Mouse (Mus musculus) ovary, postnatal 10 days (tissue): ENCODE measurements around the gene Eif4ebp2.
"Not testable (repeated sequence)": the region's sequence is repeated elsewhere in the genome, so short reads cannot be mapped to it uniquely, and the experiment has no call there.

Source experiments
- DNase-seq: peaks from one replicate; pipeline ENCODE4 v3.0.0; 2022; ENCODE audit warnings: low spot score

The Eif4ebp2 gene

GRCm38 (mm10) chr10:61465009-61465408, 12.5 kb upstream of the Eif4ebp2 start:
- DNase-seq = no peak

DNA sequence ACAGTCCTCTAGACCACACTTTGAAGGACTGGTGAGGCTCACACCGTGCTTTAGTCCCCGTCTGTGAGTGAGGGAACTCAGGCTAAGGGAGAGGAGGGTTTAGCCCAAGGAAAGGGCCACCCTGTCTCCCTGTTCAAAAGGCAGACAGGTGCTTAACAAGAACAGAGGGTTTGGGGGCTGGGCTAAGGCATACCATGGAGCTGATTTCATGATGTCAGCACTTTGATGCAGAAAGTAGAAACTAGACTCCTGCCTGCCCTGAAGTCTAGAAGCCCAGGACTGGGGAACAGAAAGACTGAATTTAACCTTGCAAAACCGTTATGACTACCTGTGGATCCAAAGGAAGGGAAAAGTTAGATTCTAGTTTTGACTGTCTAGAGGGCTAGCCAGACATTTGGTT, 4.7 kb upstream of the Eif4ebp2 start:
- no peak for DNase-seq

- not testable (repeated sequence) for DNase-seq
Measured at GRCm38 (mm10) chr10:61453171-61453570, 710 bp upstream of the Eif4ebp2 start.

DNA sequence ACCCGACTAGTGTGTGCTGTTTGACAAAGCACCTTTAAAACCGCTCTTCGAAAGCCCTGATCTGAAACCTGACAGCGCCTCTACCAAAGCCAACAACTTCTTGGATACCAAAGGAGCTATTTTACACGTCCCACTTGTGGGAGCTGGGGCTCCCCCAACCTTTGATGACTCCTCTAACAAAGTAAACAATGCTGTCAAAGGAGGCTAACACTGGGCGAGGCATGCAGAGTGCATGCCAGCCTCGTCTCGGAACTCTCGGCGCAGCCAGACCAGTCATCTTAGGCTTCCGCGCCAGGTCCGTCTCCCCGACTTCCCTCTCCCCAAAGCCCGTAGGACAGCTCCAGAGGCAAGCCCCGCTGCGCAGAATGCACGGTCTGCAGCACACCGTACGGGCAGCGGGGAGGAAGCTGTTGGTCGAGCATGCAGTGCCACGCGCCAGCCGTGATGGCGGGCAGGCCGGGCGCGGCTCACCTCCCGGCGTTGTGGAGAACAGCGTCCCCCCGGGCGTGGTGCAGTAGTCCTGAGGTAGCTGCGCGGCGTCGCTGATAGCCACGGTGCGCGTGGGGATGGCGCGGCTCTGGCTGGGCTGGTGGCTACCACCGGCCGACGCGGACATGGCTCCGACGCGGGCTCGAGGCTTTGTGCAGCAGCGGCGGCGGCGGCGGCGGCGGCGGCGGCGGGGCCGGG, 387 bp downstream of the Eif4ebp2 start:
- DNase-seq = peak; percentile 18

DNA sequence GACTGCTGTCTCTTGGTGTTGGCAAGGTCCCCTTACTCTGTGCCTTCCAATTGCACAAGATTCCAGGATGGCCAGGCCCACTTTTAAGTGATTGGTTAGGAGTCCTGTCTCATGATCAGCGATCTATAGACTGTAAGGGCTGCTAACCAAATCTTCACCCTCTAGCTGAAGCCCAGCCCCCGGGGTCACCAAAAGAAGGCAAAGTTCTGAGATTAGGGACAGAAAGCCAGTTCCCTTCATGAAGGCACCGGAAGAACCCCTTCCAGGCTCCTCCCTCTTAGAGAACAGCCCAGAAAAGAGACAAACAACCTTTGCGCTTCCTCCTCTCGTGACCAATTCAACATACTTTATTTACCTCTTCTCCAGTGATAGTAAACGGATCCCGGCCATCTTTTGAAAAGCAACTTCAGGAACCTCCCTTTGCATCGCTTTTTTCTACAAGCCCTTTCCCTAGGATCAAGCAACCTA, 964 bp downstream of the Eif4ebp2 start:
- peak; percentile 8 for DNase-seq

- DNase-seq = no peak
Measured at GRCm38 (mm10) chr10:61448834-61449233, 3.6 kb downstream of the Eif4ebp2 start.

- DNase-seq = no peak
Measured at GRCm38 (mm10) chr10:61447581-61448353, 4.7 kb downstream of the Eif4ebp2 start.

GRCm38 (mm10) chr10:61445016-61445415, 7.4 kb downstream of the Eif4ebp2 start:
- DNase-seq = no peak

GRCm38 (mm10) chr10:61443876-61444275, 8.6 kb downstream of the Eif4ebp2 start:
- no peak for DNase-seq

DNA sequence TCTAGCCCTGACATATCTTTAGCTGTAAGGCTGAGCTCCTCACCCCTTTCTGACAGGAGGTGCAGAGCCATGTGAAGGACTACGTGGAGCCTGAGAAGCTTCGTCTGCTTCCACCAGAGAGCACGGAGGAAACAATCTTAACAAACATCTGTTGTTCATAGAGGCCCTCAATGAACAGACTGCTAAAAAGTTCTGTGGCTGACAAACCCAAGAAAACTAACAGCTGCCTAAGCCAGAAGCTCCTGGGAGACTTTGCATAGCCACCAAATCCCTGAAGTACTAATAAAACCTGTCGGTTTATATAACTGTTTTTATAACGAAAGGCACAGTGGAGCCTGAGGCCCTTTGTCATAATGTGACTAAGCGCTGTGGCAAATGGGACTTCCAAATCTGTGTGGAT, 9.0 kb downstream of the Eif4ebp2 start:
- DNase-seq = no peak

GRCm38 (mm10) chr10:61440202-61440800, 12.2 kb downstream of the Eif4ebp2 start:
- DNase-seq = no peak

GRCm38 (mm10) chr10:61431375-61431774, 21.1 kb downstream of the Eif4ebp2 start:
- no peak for DNase-seq

- DNase-seq = no peak
Measured at GRCm38 (mm10) chr10:61429043-61429442, 23.4 kb downstream of the Eif4ebp2 start.

- DNase-seq = no peak
Measured at GRCm38 (mm10) chr10:61428416-61428815, 24.0 kb downstream of the Eif4ebp2 start.

DNA sequence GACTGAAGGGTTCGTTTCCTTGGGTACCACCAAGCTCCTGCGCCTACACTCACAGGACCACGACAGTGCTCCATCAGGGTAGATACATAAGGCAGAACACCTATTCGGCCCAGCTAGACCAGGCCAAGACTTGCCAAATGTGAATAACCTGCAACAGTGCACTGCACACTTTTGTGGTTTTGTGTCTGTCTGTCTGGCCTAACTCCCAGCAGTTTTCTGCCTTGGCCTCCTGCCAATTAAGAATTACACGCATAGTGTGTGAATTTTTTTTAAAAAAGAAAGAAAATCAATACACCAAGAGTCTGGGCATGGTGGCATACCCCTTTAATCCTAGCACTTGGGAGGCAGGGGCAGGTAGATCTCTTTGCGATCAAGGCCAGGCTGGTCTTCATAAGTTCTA, 24.5 kb downstream of the Eif4ebp2 start:
- DNase-seq = no peak

DNA sequence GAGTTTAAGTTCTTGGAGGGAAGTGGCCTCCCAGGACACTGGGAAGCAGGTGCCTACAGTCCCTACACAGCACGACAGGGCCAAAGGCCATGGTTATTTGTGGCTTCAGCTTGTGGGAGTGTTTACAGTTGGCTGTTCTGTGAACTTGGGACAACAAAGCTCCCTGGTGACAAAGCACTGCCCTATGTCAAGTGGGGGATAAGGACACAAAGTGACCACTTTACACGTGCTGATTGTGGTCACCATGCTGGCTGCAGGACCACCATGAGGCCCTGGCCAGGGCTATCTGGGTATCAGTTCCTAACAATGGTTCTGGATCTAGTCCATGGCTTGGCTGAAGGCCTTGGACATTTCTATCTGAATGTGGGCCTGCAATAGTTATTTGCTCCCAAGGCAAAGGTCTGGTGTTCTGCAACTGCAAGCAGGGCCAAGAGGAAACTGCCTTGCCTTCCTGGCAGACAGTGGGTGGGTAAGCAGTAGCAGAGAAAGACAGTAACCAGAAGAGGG, 26.2 kb downstream of the Eif4ebp2 start:
- no peak for DNase-seq

GRCm38 (mm10) chr10:61425047-61425446, 27.4 kb downstream of the Eif4ebp2 start:
- DNase-seq = no peak

GRCm38 (mm10) chr10:61424500-61424899, 28.0 kb downstream of the Eif4ebp2 start:
- no peak for DNase-seq

- no peak for DNase-seq
Measured at GRCm38 (mm10) chr10:61423289-61423688, 29.2 kb downstream of the Eif4ebp2 start.

GRCm38 (mm10) chr10:61422861-61423260, 29.6 kb downstream of the Eif4ebp2 start:
- no peak for DNase-seq

- DNase-seq = no peak
Measured at GRCm38 (mm10) chr10:61420011-61420410, 32.5 kb downstream of the Eif4ebp2 start.

- DNase-seq = no peak
Measured at GRCm38 (mm10) chr10:61419146-61419545, 33.3 kb downstream of the Eif4ebp2 start.
